Mouse (Mus musculus) midbrain, embryonic 12.5 days (tissue): ENCODE measurements at regions not wholly inside any gene's neighbourhood (a gene's known extent, or its start where the extent isn't known, plus 50 kb on each side); places are given as distances from the start of the nearest gene placed in this dataset.

Experiments
- ATAC-seq: fragments of 200-750 bp; cut with Nextera tagmentation; 2 replicates; pipeline ENCODE4 v1.8.0; 2017; ENCODE audit warnings: low read depth, moderate TSS enrichment, moderate library complexity; ENCODE audit not compliant: low FRiP score
- H3K27ac ChIP-seq: fragments of 300-500 bp; sonication (generic); replicated peaks from 2 replicates; pipeline ENCODE4 v1.5.1; 2016; ENCODE audit warnings: mild to moderate bottlenecking
- H3K27me3 ChIP-seq: fragments of 300-500 bp; sonication (generic); 2 replicates; pipeline ENCODE4 v1.6.1; 2016; ENCODE audit warnings: mild to moderate bottlenecking
- H3K36me3 ChIP-seq: fragments of 300-500 bp; sonication (generic); 2 replicates; pipeline ENCODE4 v1.6.1; 2016
- H3K4me1 ChIP-seq: fragments of 300-500 bp; sonication (generic); 2 replicates; pipeline ENCODE4 v1.6.1; 2016
- H3K4me2 ChIP-seq: fragments of 300-500 bp; sonication (generic); replicated peaks from 2 replicates; pipeline ENCODE4 v1.6.1; 2016; ENCODE audit warnings: mild to moderate bottlenecking, moderate library complexity
- H3K4me3 ChIP-seq: fragments of 300-500 bp; sonication (generic); 2 replicates; pipeline ENCODE4 v1.5.1; 2016; ENCODE audit warnings: mild to moderate bottlenecking
- H3K9ac ChIP-seq: fragments of 300-500 bp; sonication (generic); replicated peaks from 2 replicates; pipeline ENCODE4 v1.6.1; 2016; ENCODE audit warnings: mild to moderate bottlenecking, moderate library complexity
- H3K9me3 ChIP-seq: fragments of 300-500 bp; sonication (generic); 2 replicates; pipeline ENCODE4 v1.6.1; 2016; ENCODE audit warnings: mild to moderate bottlenecking
- WGBS: fragments of 180-500 bp; shearing (Covaris S2); methylation state at CpG from one replicate; pipeline ENCODE4 v1.1.7; 2016; 5-methylcytosine and 5-hydroxymethylcytosine counted together

DNA sequence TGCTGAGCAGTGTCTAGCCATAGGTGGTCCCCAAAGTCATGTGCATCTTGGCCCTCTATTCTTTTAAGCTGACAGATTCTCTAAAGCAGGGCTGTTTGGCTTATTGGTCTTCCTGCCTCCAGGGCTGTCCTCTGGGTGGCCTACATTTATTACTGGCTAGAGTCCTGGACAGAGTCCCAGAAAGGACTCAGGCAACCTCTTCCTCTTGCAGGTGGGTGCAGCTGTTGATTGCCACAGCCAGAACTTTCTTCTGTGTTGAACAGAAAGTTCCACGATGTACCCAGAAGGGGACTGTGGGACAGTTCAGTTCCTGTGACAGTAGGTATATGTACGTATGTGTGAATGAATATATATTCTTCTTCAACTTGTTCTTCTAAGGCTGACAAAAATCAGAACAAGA lies 202.0 kb downstream of the Vgll3 start:
- Histone ChIP-seq H3K27me3 (no peaks in the 10 kb centered on the region), H3K4me3 (no peak overlapping the region), H3K9ac (no peak overlapping the region), H3K4me2 (no peak overlapping the region), H3K4me1 (peaks cover 3% of the 10 kb centered on the region; the same call in 1 of the 2 replicates), H3K36me3 (no peaks in the 10 kb centered on the region), H3K9me3 (no peaks in the 10 kb centered on the region), H3K27ac (no peak overlapping the region)
- ATAC-seq: no peak
- WGBS: 85% methylated on average over 2 of the region's 2 CpGs

DNA sequence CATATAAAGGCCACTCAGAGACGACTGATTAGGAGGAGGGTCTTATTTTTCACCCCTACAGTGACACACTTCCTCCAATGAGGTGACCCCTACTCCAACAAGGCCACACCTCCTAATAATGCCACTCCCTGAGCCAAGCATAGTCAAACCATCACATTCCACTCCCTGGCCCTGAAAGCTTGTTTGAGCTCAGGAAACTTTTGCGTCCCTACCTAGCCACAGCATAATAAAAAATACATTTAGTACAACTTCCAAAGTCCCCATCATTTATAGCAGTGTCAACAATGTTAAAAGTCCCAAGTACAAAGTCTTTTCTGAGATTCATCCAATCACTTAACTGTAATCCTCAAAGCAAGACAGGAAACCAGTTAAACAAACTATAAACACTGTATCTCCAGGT lies 208.3 kb downstream of the Vgll3 start:
- Histone ChIP-seq H3K27ac (no peak overlapping the region), H3K9ac (no peak overlapping the region), H3K4me3 (no peak overlapping the region), H3K36me3 (no peaks in the 10 kb centered on the region), H3K9me3 (no peaks in the 10 kb centered on the region), H3K4me1 (no peaks in the 10 kb centered on the region), H3K27me3 (no peaks in the 10 kb centered on the region), H3K4me2 (no peak overlapping the region)
- 71% methylated on average over 2 of the region's 2 CpGs for WGBS
- ATAC-seq: no peak
